Mouse (Mus musculus) ovary, postnatal 36 days (tissue): Measurements from ENCODE around the gene Hist1h2ab.
A peak's percentile ranks its signal among the peaks of the same experiment; 100 is the strongest.
"Not testable (repeated sequence)": the region's sequence is repeated elsewhere in the genome, so short reads cannot be mapped to it uniquely, and the experiment has no call there.

Experiments
- DNase-seq: peaks from one replicate; pipeline ENCODE4 v3.0.0; 2022; ENCODE audit warnings: low spot score, mixed read lengths

Hist1h2ab gene

DNA sequence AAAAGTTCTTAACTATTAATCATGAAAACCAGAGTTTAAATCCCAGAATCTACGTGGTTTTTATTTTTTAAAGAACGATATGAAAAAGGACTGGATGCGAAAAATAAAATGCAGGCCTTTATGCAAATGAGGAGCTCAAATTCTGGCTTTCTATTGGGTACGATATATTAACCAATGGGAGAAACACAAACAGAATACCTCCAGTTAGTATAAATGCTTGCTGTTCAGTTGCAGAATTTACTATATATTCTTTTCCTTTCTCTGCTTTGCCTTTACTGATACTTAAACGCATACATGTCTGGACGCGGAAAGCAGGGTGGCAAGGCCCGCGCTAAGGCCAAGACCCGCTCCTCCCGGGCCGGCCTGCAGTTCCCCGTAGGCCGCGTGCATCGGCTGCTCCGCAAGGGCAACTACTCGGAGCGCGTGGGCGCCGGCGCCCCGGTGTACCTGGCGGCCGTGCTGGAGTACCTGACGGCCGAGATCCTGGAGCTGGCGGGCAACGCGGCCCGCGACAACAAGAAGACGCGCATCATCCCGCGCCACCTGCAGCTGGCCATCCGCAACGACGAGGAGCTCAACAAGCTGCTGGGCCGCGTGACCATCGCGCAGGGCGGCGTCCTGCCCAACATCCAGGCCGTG, at the start of gene Hist1h2ab:
Hist1h2ab (plus strand) TSS at position 288 of the 639 bp plus-strand sequence.
- peak; percentile 55 for DNase-seq

DNA sequence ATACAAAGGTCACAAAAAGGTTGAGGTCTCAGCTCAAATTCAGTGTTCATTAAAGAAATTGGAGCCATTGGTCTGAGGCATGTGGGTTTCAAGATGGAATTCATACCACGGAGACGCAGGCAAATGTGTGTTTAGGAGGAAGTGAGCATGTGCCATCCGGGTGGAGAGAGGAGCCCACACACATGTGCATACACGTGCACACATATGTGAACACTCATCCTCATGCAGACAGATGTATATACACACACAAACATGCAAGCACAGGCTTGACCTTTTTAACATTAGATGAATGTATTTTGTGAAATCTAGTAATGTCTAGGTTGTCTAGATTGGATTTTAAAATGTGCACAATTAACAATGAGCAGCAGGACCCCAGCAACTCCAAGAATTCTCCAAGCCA, 48.7 kb upstream of the Hist1h2ab start:
- no peak for DNase-seq

- not testable (repeated sequence) for DNase-seq
Observed at GRCm38 (mm10) chr13:23702801-23703200, 48.1 kb upstream of the Hist1h2ab start.

DNA sequence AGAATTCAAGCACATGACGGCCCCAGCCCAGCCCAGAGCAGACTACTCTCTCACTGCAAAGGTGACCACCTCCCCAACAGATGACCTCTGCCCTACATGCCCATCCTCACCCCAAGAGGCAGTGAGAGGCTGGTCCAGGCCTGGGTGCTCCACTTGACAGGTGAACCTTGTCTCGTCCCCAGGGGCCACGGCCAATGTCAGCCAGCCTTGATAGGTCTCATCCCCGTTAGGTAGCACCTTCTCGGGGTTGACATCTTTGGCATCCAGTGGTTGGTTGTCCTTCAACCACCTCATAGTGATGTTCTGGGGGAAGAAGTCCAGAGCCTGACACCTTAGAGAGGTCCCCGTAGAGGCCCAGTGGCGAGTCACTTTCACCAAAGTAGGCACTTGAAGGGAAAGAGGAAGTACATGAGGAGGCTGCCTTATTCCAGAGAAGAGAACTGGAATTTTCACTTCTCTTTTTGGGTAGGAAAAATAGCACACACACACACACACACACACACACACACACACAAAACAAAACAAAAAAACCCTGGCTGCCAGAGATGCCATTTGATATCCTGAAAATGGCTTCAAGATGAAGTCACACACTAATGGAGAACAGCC, 45.1 kb upstream of the Hist1h2ab start:
- no peak for DNase-seq

DNA sequence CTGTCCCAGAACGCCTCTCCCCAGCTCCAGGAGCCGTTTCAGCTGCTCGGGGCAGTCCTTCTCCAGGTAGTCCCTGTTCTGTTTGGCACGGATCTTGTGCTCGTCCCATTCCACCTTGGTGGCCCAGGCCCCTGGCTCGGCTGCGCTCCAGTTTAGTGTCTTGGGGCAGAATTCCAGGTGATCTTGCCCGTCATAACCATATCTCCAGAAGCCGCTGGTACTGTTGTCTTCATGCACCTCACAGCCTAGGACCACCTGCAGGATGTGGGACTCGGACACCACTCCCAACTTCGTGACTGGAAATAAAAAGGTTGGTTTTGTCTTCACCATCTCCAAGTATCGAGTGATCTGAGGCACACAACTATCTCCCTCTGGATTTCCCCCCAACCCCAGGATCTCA, 44.2 kb upstream of the Hist1h2ab start:
- DNase-seq, result no peak

- DNase-seq, result no peak
Observed at GRCm38 (mm10) chr13:23708041-23708440, 42.9 kb upstream of the Hist1h2ab start.

DNA sequence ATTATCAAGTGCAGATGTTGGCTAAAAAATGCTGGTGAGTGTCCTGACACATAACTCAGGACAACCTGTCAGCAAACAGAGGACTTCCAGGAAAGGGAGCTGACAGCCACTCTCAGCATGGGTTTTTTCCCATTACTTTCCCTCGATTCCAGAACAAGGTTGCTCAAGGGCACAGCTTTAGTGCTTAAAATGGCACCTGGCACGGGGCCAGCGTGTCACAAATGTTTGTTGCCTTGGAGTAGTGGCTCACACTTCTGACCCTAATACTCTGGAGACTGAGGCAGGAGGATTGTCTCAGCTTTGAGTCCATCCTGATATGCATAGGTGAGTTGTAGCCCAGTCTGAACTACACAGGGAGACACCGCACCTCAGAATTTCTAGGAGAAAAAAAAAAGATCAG, 42.3 kb upstream of the Hist1h2ab start:
- no peak for DNase-seq

GRCm38 (mm10) chr13:23709714-23710373, 41.1 kb upstream of the Hist1h2ab start:
- no peak for DNase-seq

GRCm38 (mm10) chr13:23710374-23711089, 40.4 kb upstream of the Hist1h2ab start, which contains the start of gene Hfe:
Hfe (minus strand) TSS chr13:23710854.
- DNase-seq, result peak; percentile 55

GRCm38 (mm10) chr13:23716261-23717042, 34.5 kb upstream of the Hist1h2ab start:
- no peak for DNase-seq

DNA sequence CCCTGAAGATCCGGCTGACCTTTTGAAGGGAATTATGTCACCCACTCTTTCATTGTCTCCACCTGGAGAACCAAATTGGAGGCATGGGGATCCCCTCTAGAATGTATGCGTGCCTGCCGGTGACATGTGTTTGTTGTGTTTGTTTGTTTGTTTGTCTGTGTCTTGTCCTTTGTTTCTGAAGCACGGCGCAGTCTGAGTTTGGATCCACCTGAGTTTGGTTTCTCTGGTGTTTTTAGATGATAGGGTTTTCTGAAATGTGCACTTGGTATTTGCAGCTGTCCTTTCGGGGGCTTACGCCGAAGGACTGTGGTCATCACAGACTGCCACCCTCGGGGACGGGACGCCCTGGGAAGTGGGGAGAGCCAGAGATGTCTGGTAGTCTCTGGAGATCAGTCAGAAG, 33.8 kb upstream of the Hist1h2ab start:
- no peak for DNase-seq

- DNase-seq, result not testable (repeated sequence)
Observed at GRCm38 (mm10) chr13:23717593-23718245, 33.2 kb upstream of the Hist1h2ab start.

DNA sequence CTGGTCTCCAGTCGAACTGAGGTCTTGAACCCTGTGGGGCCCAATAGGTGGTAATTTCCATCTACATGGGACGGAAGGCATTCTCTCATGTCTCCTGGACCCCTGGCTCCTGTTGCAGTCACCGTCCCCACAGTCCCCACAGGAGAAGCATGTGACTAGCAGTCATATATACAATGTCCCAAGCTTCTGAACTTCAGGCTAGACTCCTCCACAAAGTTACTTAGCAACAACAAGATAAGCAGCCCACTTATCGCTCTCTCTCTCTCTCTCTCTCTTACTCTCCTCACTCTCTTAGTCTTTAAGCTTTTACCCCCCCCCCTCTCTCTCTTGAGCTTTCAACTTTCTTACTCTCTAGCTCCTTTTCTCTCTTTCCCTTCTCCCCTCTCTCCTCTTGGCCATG, 26.7 kb upstream of the Hist1h2ab start:
- DNase-seq, result no peak

GRCm38 (mm10) chr13:23725213-23725612, 25.7 kb upstream of the Hist1h2ab start:
- no peak for DNase-seq

DNA sequence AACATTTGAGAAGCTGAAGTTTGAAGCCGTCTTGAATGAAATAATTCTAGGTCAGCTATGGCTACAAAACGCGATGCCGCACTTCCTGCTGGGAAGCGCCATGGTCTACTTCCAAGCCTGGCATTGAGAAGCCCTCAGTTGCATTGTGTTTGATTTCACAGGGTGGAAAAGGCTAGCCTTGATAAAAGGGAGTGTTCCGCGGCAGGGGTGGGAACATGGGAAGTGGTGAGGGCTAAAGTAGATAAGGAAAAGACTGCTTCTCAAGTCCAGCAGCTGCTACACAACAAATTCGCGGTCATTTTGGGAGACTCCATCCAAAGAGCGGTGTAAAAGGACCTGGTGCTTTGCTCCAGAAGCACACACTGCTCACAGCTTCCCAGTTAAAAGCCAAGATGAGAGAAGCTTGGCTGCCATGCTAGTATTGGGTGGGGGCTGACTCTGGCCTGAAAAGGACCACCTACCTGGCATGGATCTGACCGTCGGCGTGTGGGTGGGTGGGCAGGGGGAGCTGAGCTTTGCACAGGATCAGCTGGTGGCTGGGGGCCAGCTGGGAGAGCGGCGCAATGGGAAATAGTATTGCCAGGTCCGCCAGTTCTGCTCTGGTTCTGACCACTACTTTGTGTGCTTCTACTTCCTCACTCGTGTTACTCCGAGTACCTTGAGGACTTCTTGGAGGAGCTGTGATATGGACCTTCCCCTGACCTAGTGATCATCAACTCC, 22.3 kb upstream of the Hist1h2ab start:
- DNase-seq, result no peak

DNA sequence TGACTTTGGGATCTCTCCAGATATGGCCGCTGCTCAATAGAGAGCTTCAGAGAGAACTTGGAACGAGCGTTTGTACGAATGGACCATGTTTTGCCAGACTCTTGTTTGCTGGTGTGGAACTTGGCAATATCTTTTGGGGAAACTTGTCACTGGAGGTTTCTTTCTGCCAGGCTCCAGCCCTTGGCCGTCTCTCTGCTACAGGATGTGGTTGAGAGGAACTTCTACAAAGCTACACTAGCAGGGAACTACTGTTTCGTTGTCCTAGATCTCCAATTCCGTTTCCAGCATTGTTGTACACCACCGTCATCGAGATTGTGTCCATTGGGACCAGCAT, 21.8 kb upstream of the Hist1h2ab start:
- DNase-seq, result no peak

GRCm38 (mm10) chr13:23729706-23730105, 21.2 kb upstream of the Hist1h2ab start:
- DNase-seq, result no peak

- DNase-seq, result no peak
Observed at GRCm38 (mm10) chr13:23730479-23730878, 20.4 kb upstream of the Hist1h2ab start.

- DNase-seq, result no peak
Observed at GRCm38 (mm10) chr13:23732156-23732804, 18.6 kb upstream of the Hist1h2ab start.

DNA sequence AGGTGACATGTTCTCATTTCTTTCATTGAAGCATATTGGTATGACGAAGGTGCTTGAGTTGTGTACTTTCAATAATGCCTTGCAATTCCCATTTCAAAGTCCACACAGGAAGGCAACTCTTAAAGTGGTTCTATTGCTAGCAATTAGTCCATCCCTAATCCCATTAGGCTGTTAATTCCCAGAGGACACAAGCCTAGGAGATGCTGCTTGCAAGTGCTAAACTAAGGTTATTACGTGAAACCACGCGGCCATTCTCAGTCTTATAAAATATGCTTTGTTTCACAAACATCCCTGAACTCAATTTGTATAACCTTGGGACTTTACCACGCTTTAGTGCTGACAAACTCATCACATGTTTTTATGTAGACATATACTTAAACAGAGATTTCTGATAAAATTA, 13.8 kb upstream of the Hist1h2ab start:
- DNase-seq, result no peak
